ENCODE assay signal across 16 mouse cellular contexts in genomic region chr2:25184496-25184895, GRCm38 (mm10). TPM values are rescaled to one million over a fixed set of nuclear protein-coding genes. Genes with fewer than 3 reads are reported as not detected.
DNase-seq lines count a peak whose midpoint lies in the region; ATAC-seq lines count a peak whose summit lies in the region.
"Had no signal": no experiment of that assay in that cellular context is flagged by ENCODE, and none has a peak within 500 bp of the region (broad histone marks: within the 10 kb centered on the region; RNA-seq: fewer than 3 reads in every experiment).

No protein-coding gene starts in this region.

- no peak overlapping the region for H3K27ac ChIP-seq in kidney, embryonic 15.5 days
- no peak overlapping the region for H3K27ac ChIP-seq in kidney, embryonic 14.5 days (ENCODE audit: low read depth, low read length)
- peak overlapping the region; percentile 98 for H3K27ac ChIP-seq in forebrain, embryonic 11.5 days (ENCODE audit: low read depth, low read length)
- H3K27ac ChIP-seq in forebrain, embryonic 15.5 days (replicated peaks), result peak overlapping the region; percentile 95; the same call in 1 of the 2 replicates
- H3K27ac ChIP-seq in midbrain, embryonic 14.5 days (replicated peaks; ENCODE audit: low read depth, low read length), result peak overlapping the region; percentile 95
- H3K27ac ChIP-seq: intestine, embryonic 15.5 days had no signal

- no peaks in the 10 kb centered on the region for H3K9me3 ChIP-seq in kidney, embryonic 15.5 days (replicated peaks)
- H3K9me3 ChIP-seq in kidney, embryonic 14.5 days (ENCODE audit: control insufficient read depth, low read length), result no peaks in the 10 kb centered on the region
- H3K9me3 ChIP-seq in forebrain, embryonic 11.5 days (ENCODE audit: control insufficient read depth, low read length), result no peaks in the 10 kb centered on the region
- no peaks in the 10 kb centered on the region for H3K9me3 ChIP-seq in forebrain, embryonic 15.5 days
- no peaks in the 10 kb centered on the region for H3K9me3 ChIP-seq in midbrain, embryonic 14.5 days (ENCODE audit: control insufficient read depth, low read length)
- H3K9me3 ChIP-seq: intestine, embryonic 15.5 days; lung, embryonic 15.5 days had no signal

- H3K27me3 ChIP-seq in kidney, embryonic 15.5 days, result peaks cover 50% of the 10 kb centered on the region
- peaks cover 18% of the 10 kb centered on the region for H3K27me3 ChIP-seq in kidney, embryonic 14.5 days (ENCODE audit: control insufficient read depth, insufficient read depth, low read length)
- no peaks in the 10 kb centered on the region for H3K27me3 ChIP-seq in forebrain, embryonic 11.5 days (ENCODE audit: control insufficient read depth, insufficient read depth, low read length)
- no peaks in the 10 kb centered on the region for H3K27me3 ChIP-seq in forebrain, embryonic 15.5 days
- H3K27me3 ChIP-seq in midbrain, embryonic 14.5 days (ENCODE audit: control insufficient read depth, insufficient read depth, low read length), result no peaks in the 10 kb centered on the region

- 97% methylated on average over 7 of the region's 7 CpGs for WGBS in kidney, embryonic 15.5 days
- WGBS in kidney, embryonic 14.5 days, result 90% methylated on average over 7 of the region's 7 CpGs
- 88% methylated on average over 7 of the region's 7 CpGs for WGBS in forebrain, embryonic 11.5 days
- WGBS in forebrain, embryonic 15.5 days, result 93% methylated on average over 7 of the region's 7 CpGs
- WGBS in midbrain, embryonic 14.5 days, result 91% methylated on average over 7 of the region's 7 CpGs

- no peak overlapping the region for H3K4me2 ChIP-seq in kidney, embryonic 15.5 days
- no peak overlapping the region for H3K4me2 ChIP-seq in kidney, embryonic 14.5 days (replicated peaks; ENCODE audit: low read depth, low read length)
- peak overlapping the region; percentile 85; the same call in 1 of the 2 replicates for H3K4me2 ChIP-seq in forebrain, embryonic 11.5 days (ENCODE audit: low read depth, low read length, severe bottlenecking)
- no peak overlapping the region for H3K4me2 ChIP-seq in forebrain, embryonic 15.5 days (replicated peaks)
- peak overlapping the region; percentile 80 for H3K4me2 ChIP-seq in midbrain, embryonic 14.5 days (ENCODE audit: low read length)
- H3K4me2 ChIP-seq: liver, embryonic 11.5 days had no signal

- DNase-seq in forebrain, embryonic 11.5 days (ENCODE audit: low spot score), result no peak
- no peak for DNase-seq in midbrain, embryonic 14.5 days
- no peak for DNase-seq in cerebellum, adult 11 months
- DNase-seq in cerebellum, postnatal 4 days (ENCODE audit: low spot score in 2 of 2), result no peak
- DNase-seq: adrenal gland, adult 8-10 months; cerebellum, adult 9-11 months; heart, postnatal 10 days; thymus, adult 2 months had no signal

- 0 out of 2 replicates have a peak overlapping the region, but pooled peaks have one; percentile 49 for H3K4me3 ChIP-seq in kidney, embryonic 15.5 days (replicated peaks)
- no peak overlapping the region for H3K4me3 ChIP-seq in kidney, embryonic 14.5 days (ENCODE audit: low read length)
- H3K4me3 ChIP-seq in forebrain, embryonic 11.5 days (ENCODE audit: low read depth, low read length), result no peak overlapping the region
- H3K4me3 ChIP-seq in forebrain, embryonic 15.5 days, result no peak overlapping the region
- no peak overlapping the region for H3K4me3 ChIP-seq in midbrain, embryonic 14.5 days (replicated peaks; ENCODE audit: low read depth, low read length)
- H3K4me3 ChIP-seq: intestine, embryonic 15.5 days; lung, embryonic 15.5 days had no signal

- ATAC-seq in kidney, embryonic 15.5 days (replicated peaks; ENCODE audit: low FRiP score), result no peak
- no peak for ATAC-seq in kidney, embryonic 14.5 days (ENCODE audit: low FRiP score, low TSS enrichment)
- ATAC-seq in forebrain, embryonic 11.5 days (replicated peaks; ENCODE audit: low FRiP score), result no peak
- no peak for ATAC-seq in forebrain, embryonic 15.5 days (replicated peaks)
- ATAC-seq in midbrain, embryonic 14.5 days (ENCODE audit: low FRiP score, low TSS enrichment), result no peak
- ATAC-seq: intestine, embryonic 15.5 days had no signal

- peaks cover 50% of the 10 kb centered on the region for H3K4me1 ChIP-seq in kidney, embryonic 15.5 days
- H3K4me1 ChIP-seq in kidney, embryonic 14.5 days (ENCODE audit: control insufficient read depth, insufficient read depth, low read length), result peaks cover 21% of the 10 kb centered on the region; the same call in 1 of the 2 replicates
- H3K4me1 ChIP-seq in forebrain, embryonic 11.5 days (replicated peaks; ENCODE audit: control insufficient read depth, insufficient read depth, low read length), result peaks cover 21% of the 10 kb centered on the region; the same call in 1 of the 2 replicates
- H3K4me1 ChIP-seq in forebrain, embryonic 15.5 days, result peaks cover 66% of the 10 kb centered on the region
- peaks cover 34% of the 10 kb centered on the region for H3K4me1 ChIP-seq in midbrain, embryonic 14.5 days (ENCODE audit: control insufficient read depth, insufficient read depth, low read length)

- H3K36me3 ChIP-seq in kidney, embryonic 15.5 days, result no peaks in the 10 kb centered on the region
- H3K36me3 ChIP-seq in kidney, embryonic 14.5 days (ENCODE audit: control insufficient read depth, insufficient read depth, low read length), result no peaks in the 10 kb centered on the region
- peaks cover 2% of the 10 kb centered on the region; the same call in 1 of the 2 replicates for H3K36me3 ChIP-seq in forebrain, embryonic 11.5 days (ENCODE audit: control insufficient read depth, insufficient read depth, low read length)
- no peaks in the 10 kb centered on the region for H3K36me3 ChIP-seq in forebrain, embryonic 15.5 days
- H3K36me3 ChIP-seq in midbrain, embryonic 14.5 days (ENCODE audit: control insufficient read depth, insufficient read depth, low read length), result no peaks in the 10 kb centered on the region
- H3K36me3 ChIP-seq: intestine, embryonic 15.5 days; lung, embryonic 15.5 days had no signal

- H3K9ac ChIP-seq in kidney, embryonic 15.5 days, result no peak overlapping the region
- H3K9ac ChIP-seq in kidney, embryonic 14.5 days (ENCODE audit: low read depth, low read length), result no peak overlapping the region
- H3K9ac ChIP-seq in forebrain, embryonic 11.5 days (ENCODE audit: low read length), result no peak overlapping the region; the same call in 1 of the 2 replicates
- H3K9ac ChIP-seq in forebrain, embryonic 15.5 days (replicated peaks), result no peak overlapping the region
- H3K9ac ChIP-seq in midbrain, embryonic 14.5 days (replicated peaks; ENCODE audit: low read length), result no peak overlapping the region
- H3K9ac ChIP-seq: intestine, embryonic 15.5 days; lung, embryonic 15.5 days had no signal

RNA-seq across cellular contexts. Expression of gene Nrarp, which starts 3.9 kb away (rescaled TPM):
- 21.8 and 23.7 TPM in 2 replicates for polyA plus RNA-seq in kidney, embryonic 15.5 days (2015; fragmentation: Nextera tagmentation; extraction: Ambion mirVana)
- 8.7 and 21.0 TPM in 2 replicates for polyA plus RNA-seq in kidney, embryonic 14.5 days (2014; fragmentation: Nextera tagmentation; extraction: Ambion mirVana)
- 63.6 and 72.1 TPM in 2 replicates for polyA plus RNA-seq in forebrain, embryonic 11.5 days (2014; fragmentation: Nextera tagmentation; extraction: Ambion mirVana)
- polyA plus RNA-seq in forebrain, embryonic 15.5 days (2015; fragmentation: Nextera tagmentation; extraction: Ambion mirVana), result 25.2 and 27.5 TPM in 2 replicates
- 13.0 and 20.8 TPM in 2 replicates for polyA plus RNA-seq in midbrain, embryonic 14.5 days (2014; fragmentation: Nextera tagmentation; extraction: Ambion mirVana)

RNA-seq across cellular contexts. Expression of gene Tor4a, which starts 12.2 kb away (rescaled TPM):
- polyA plus RNA-seq in kidney, embryonic 15.5 days (2015; fragmentation: Nextera tagmentation; extraction: Ambion mirVana), result 11.7 and 14.1 TPM in 2 replicates
- polyA plus RNA-seq in kidney, embryonic 14.5 days (2014; fragmentation: Nextera tagmentation; extraction: Ambion mirVana), result 6.8 and 11.3 TPM in 2 replicates
- 1.3 and 1.5 TPM in 2 replicates for polyA plus RNA-seq in forebrain, embryonic 11.5 days (2014; fragmentation: Nextera tagmentation; extraction: Ambion mirVana)
- polyA plus RNA-seq in forebrain, embryonic 15.5 days (2015; fragmentation: Nextera tagmentation; extraction: Ambion mirVana), result 1.3 and 1.6 TPM in 2 replicates
- 0.66 and 1.1 TPM in 2 replicates for polyA plus RNA-seq in midbrain, embryonic 14.5 days (2014; fragmentation: Nextera tagmentation; extraction: Ambion mirVana)

RNA-seq across cellular contexts. Expression of gene Nelfb, which starts 26.8 kb away (rescaled TPM):
- polyA plus RNA-seq in kidney, embryonic 15.5 days (2015; fragmentation: Nextera tagmentation; extraction: Ambion mirVana), result 114 and 124 TPM in 2 replicates
- polyA plus RNA-seq in kidney, embryonic 14.5 days (2014; fragmentation: Nextera tagmentation; extraction: Ambion mirVana), result 72.7 and 101 TPM in 2 replicates
- 110 TPM in 2 replicates for polyA plus RNA-seq in forebrain, embryonic 11.5 days (2014; fragmentation: Nextera tagmentation; extraction: Ambion mirVana)
- 96.7 and 102 TPM in 2 replicates for polyA plus RNA-seq in forebrain, embryonic 15.5 days (2015; fragmentation: Nextera tagmentation; extraction: Ambion mirVana)
- 82.6 and 98.7 TPM in 2 replicates for polyA plus RNA-seq in midbrain, embryonic 14.5 days (2014; fragmentation: Nextera tagmentation; extraction: Ambion mirVana)

RNA-seq across cellular contexts. Expression of gene Stpg3, which starts 29.9 kb away (rescaled TPM):
- polyA plus RNA-seq in kidney, embryonic 15.5 days (2015; fragmentation: Nextera tagmentation; extraction: Ambion mirVana), result 0.23 and 0.55 TPM in 2 replicates
- polyA plus RNA-seq in kidney, embryonic 14.5 days (2014; fragmentation: Nextera tagmentation; extraction: Ambion mirVana), result 0.49 and 0.54 TPM in 2 replicates
- polyA plus RNA-seq in forebrain, embryonic 11.5 days (2014; fragmentation: Nextera tagmentation; extraction: Ambion mirVana), result not detected in 2 replicates
- not detected in 2 replicates for polyA plus RNA-seq in forebrain, embryonic 15.5 days (2015; fragmentation: Nextera tagmentation; extraction: Ambion mirVana)
- polyA plus RNA-seq in midbrain, embryonic 14.5 days (2014; fragmentation: Nextera tagmentation; extraction: Ambion mirVana), result 0.16 TPM in 1 of 2 replicates, not detected in the other
- polyA plus RNA-seq: brain, embryonic 14.5 days; intestine, embryonic 15.5 days; lung, embryonic 15.5 days; small intestine, adult 2 months had no signal

RNA-seq across cellular contexts. Expression of gene Fam166a, which starts 34.0 kb away (rescaled TPM):
- polyA plus RNA-seq in kidney, embryonic 15.5 days (2015; fragmentation: Nextera tagmentation; extraction: Ambion mirVana), result 1.4 and 1.9 TPM in 2 replicates
- 0.55 TPM in 1 of 2 replicates, not detected in the other for polyA plus RNA-seq in kidney, embryonic 14.5 days (2014; fragmentation: Nextera tagmentation; extraction: Ambion mirVana)
- polyA plus RNA-seq in forebrain, embryonic 11.5 days (2014; fragmentation: Nextera tagmentation; extraction: Ambion mirVana), result 0.88 and 1.3 TPM in 2 replicates
- polyA plus RNA-seq in forebrain, embryonic 15.5 days (2015; fragmentation: Nextera tagmentation; extraction: Ambion mirVana), result 1.2 TPM in 1 of 2 replicates, not detected in the other
- not detected in 2 replicates for polyA plus RNA-seq in midbrain, embryonic 14.5 days (2014; fragmentation: Nextera tagmentation; extraction: Ambion mirVana)
- polyA plus RNA-seq: intestine, embryonic 15.5 days had no signal

Comparison
In these comparisons a context has a peak if more than half of its experiments do, and no peak if none do; other contexts are left out.
1. H3K4me2 ChIP-seq: peak in forebrain, embryonic 11.5 days (single experiment) and midbrain, embryonic 14.5 days (single experiment); none in kidney, embryonic 15.5 days (single experiment), kidney, embryonic 14.5 days (single experiment) and forebrain, embryonic 15.5 days (single experiment).
2. H3K27ac ChIP-seq: peak in forebrain, embryonic 11.5 days (single experiment), forebrain, embryonic 15.5 days (single experiment) and midbrain, embryonic 14.5 days (single experiment); none in kidney, embryonic 15.5 days (single experiment) and kidney, embryonic 14.5 days (single experiment).